Mouse (Mus musculus): ENCODE results near the gene Nkain1. TPM values are rescaled to one million over a fixed set of nuclear protein-coding genes. Genes with fewer than 3 reads are reported as not detected.

Nkain1 gene
- polyA plus RNA-seq (2015; fragmentation: Illumina TruSeq; extraction: RNeasy Lipid Tissue Mini Kit (QIAGEN cat#74804); ENCODE audit: insufficient read depth, low read depth, low replicate concordance), result 1.4 TPM

DNA sequence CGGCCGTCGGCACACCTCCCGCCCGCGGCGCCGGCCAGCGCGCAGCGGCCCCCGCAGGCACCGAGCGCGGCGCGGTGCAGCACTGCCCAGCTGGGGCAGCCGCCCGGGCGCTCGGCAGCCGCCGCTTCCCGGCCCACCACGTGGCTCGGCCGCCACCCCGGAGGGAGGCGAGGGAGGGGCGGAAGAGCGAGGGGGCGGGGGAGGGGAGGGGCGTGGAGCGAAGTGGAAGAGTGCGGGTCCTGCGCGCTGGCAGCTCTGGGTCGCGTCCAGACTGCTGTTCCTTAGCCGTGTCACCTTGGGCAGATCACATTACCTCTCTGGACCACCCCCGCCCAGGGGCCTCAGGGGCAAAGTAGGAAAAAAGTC, at the start of gene Nkain1:
Gene Nkain1, minus strand, starts transcription at position 126 of the 366 bp plus-strand sequence.

Other genes with a start within 250 kb of the Nkain1 start
- gene Zcchc17, start 214.2 kb downstream of the Nkain1 start, polyA plus RNA-seq (2015; fragmentation: Illumina TruSeq; extraction: RNeasy Lipid Tissue Mini Kit (QIAGEN cat#74804); ENCODE audit: insufficient read depth, low read depth, low replicate concordance), result 4.8 TPM
- gene Snrnp40, start 214.0 kb downstream of the Nkain1 start, polyA plus RNA-seq (2015; fragmentation: Illumina TruSeq; extraction: RNeasy Lipid Tissue Mini Kit (QIAGEN cat#74804); ENCODE audit: insufficient read depth, low read depth, low replicate concordance), result 9.0 TPM
- 7.8 TPM for gene Pum1, start 89.1 kb upstream of the Nkain1 start, polyA plus RNA-seq (2015; fragmentation: Illumina TruSeq; extraction: RNeasy Lipid Tissue Mini Kit (QIAGEN cat#74804); ENCODE audit: insufficient read depth, low read depth, low replicate concordance)
- 6.8 TPM for gene Sdc3, start 218.4 kb upstream of the Nkain1 start, polyA plus RNA-seq (2015; fragmentation: Illumina TruSeq; extraction: RNeasy Lipid Tissue Mini Kit (QIAGEN cat#74804); ENCODE audit: insufficient read depth, low read depth, low replicate concordance)